Comparison of ENCODE assay signal across 23 mouse cellular contexts in genomic region chr8:95424682-95425081, GRCm38 (mm10). TPM values are rescaled to one million over a fixed set of nuclear protein-coding genes. Genes with fewer than 3 reads are reported as not detected.
DNase-seq lines count a peak whose midpoint lies in the region; ATAC-seq and TF ChIP-seq lines count a peak whose summit lies in the region.
"Had no signal": no experiment of that assay in that cellular context is flagged by ENCODE, and none has a peak within 500 bp of the region (broad histone marks: within the 10 kb centered on the region; RNA-seq: fewer than 3 reads in every experiment).

No protein-coding gene starts in this region.

- H3K9me3 ChIP-seq in heart, embryonic 10.5 days: no peaks in the 10 kb centered on the region
- no peaks in the 10 kb centered on the region for H3K9me3 ChIP-seq in liver, embryonic 13.5 days (replicated peaks)
- H3K9me3 ChIP-seq in stomach, embryonic 15.5 days: no peaks in the 10 kb centered on the region
- H3K9me3 ChIP-seq: embryonic facial prominence, embryonic 13.5 days; kidney, embryonic 15.5 days; limb, embryonic 13.5 days; midbrain, embryonic 12.5 days; neural tube, embryonic 13.5 days had no signal

- H3K9ac ChIP-seq in liver, adult 2 months (ENCODE audit: low read depth, low read length): 0 out of 2 replicates have a peak overlapping the region, but pooled peaks have one; percentile 47
- no peak overlapping the region for H3K9ac ChIP-seq in liver, embryonic 13.5 days
- H3K9ac ChIP-seq in stomach, embryonic 15.5 days: no peak overlapping the region
- H3K9ac ChIP-seq: embryonic facial prominence, embryonic 13.5 days; hindbrain, embryonic 14.5 days; kidney, embryonic 15.5 days; limb, embryonic 13.5 days; midbrain, embryonic 12.5 days; neural tube, embryonic 13.5 days had no signal

- TF ChIP-seq POLR2A in liver, adult 2 months (IDR thresholded peaks at IDR 0.05; ENCODE audit: extremely low read depth, insufficient read depth, low read length): no peak

- no peak for DNase-seq in heart, embryonic 10.5 days (ENCODE audit: low spot score)
- no peak for DNase-seq in heart, adult 18-20 months
- DNase-seq in liver, adult 2 months (ENCODE audit: extremely low read depth, low read depth, low spot score): peak; percentile 97
- no peak for DNase-seq in liver
- DNase-seq in liver, embryonic 13.5 days: no peak
- DNase-seq in layer of hippocampus, postnatal 25 days (ENCODE audit: extremely low spot score in 1 of 2, low spot score in 1 of 2): no peak
- no peak for DNase-seq in left cerebral cortex, adult 18-20 months (ENCODE audit: low spot score in 2 of 2)
- DNase-seq: adrenal gland, postnatal 10 days; cerebellum, adult 9-10 months; gastrocnemius, postnatal 25 days; kidney, postnatal 4 days; thymus, adult 18-20 months had no signal

- H3K4me3 ChIP-seq in heart, embryonic 10.5 days: no peak overlapping the region
- no peak overlapping the region; the same call in 1 of the 2 replicates for H3K4me3 ChIP-seq in liver, adult 2 months (ENCODE audit: insufficient read depth, low read depth, low read length)
- no peak overlapping the region for H3K4me3 ChIP-seq in liver, embryonic 13.5 days (replicated peaks)
- H3K4me3 ChIP-seq in stomach, embryonic 15.5 days (replicated peaks): no peak overlapping the region
- H3K4me3 ChIP-seq: embryonic facial prominence, embryonic 13.5 days; kidney, embryonic 15.5 days; limb, embryonic 13.5 days; midbrain, embryonic 12.5 days; neural tube, embryonic 13.5 days had no signal

- H3K36me3 ChIP-seq in heart, embryonic 10.5 days: peaks cover 42% of the 10 kb centered on the region
- H3K36me3 ChIP-seq in liver, adult 2 months (ENCODE audit: control insufficient read depth, insufficient read depth, low read length): peaks cover 22% of the 10 kb centered on the region
- H3K36me3 ChIP-seq in liver, embryonic 13.5 days: peaks cover 30% of the 10 kb centered on the region
- peaks cover 20% of the 10 kb centered on the region for H3K36me3 ChIP-seq in stomach, embryonic 15.5 days

- TF ChIP-seq CTCF in liver, adult 2 months (IDR thresholded peaks at IDR 0.05; ENCODE audit: low read depth, low read length): no peak

- ATAC-seq in liver, embryonic 13.5 days (ENCODE audit: low read depth): peak; percentile 66
- no peak for ATAC-seq in stomach, embryonic 15.5 days (ENCODE audit: insufficient read depth, low FRiP score, low read depth)
- ATAC-seq: activated CD4-positive, CD25-positive, alpha-beta regulatory T cell, adult 4 months; CD4-positive, CD25-positive, alpha-beta regulatory T cell, adult 4 months; forebrain, embryonic 14.5 days had no signal

- 81% methylated on average over 7 of the region's 7 CpGs for WGBS in heart, embryonic 10.5 days
- WGBS in liver, adult 2 months: 21% methylated on average over 7 of the region's 7 CpGs
- WGBS in liver, embryonic 13.5 days (ENCODE audit: insufficient replicate concordance): 68% methylated on average over 7 of the region's 7 CpGs
- WGBS in stomach, embryonic 15.5 days: 76% methylated on average over 7 of the region's 7 CpGs

- peaks cover 20% of the 10 kb centered on the region; the same call in 1 of the 2 replicates for H3K79me2 ChIP-seq in liver, adult 2 months (ENCODE audit: control insufficient read depth, insufficient read depth, low read length)

- peaks cover 56% of the 10 kb centered on the region for H3K4me1 ChIP-seq in heart, embryonic 10.5 days
- peaks cover 57% of the 10 kb centered on the region for H3K4me1 ChIP-seq in liver, adult 2 months (ENCODE audit: control insufficient read depth, insufficient read depth, low read length)
- peaks cover 52% of the 10 kb centered on the region for H3K4me1 ChIP-seq in liver, embryonic 13.5 days (replicated peaks)
- peaks cover 34% of the 10 kb centered on the region for H3K4me1 ChIP-seq in stomach, embryonic 15.5 days

- H3K27me3 ChIP-seq in heart, embryonic 10.5 days (ENCODE audit: insufficient read depth, poor library complexity, severe bottlenecking): no peaks in the 10 kb centered on the region
- H3K27me3 ChIP-seq in liver, adult 2 months (ENCODE audit: control insufficient read depth, insufficient read depth, low read length): no peaks in the 10 kb centered on the region
- no peaks in the 10 kb centered on the region for H3K27me3 ChIP-seq in liver, embryonic 13.5 days
- H3K27me3 ChIP-seq in stomach, embryonic 15.5 days (replicated peaks): no peaks in the 10 kb centered on the region
- H3K27me3 ChIP-seq: embryonic facial prominence, embryonic 13.5 days; kidney, embryonic 15.5 days; limb, embryonic 13.5 days; midbrain, embryonic 12.5 days; neural tube, embryonic 13.5 days had no signal

- no peak overlapping the region for H3K4me2 ChIP-seq in liver, embryonic 13.5 days
- no peak overlapping the region for H3K4me2 ChIP-seq in stomach, embryonic 15.5 days
- H3K4me2 ChIP-seq: embryonic facial prominence, embryonic 13.5 days; hindbrain, embryonic 14.5 days; kidney, embryonic 15.5 days; limb, embryonic 13.5 days; midbrain, embryonic 12.5 days; neural tube, embryonic 13.5 days had no signal

- peak overlapping the region; percentile 64; the same call in 1 of the 2 replicates for H3K27ac ChIP-seq in heart, embryonic 10.5 days
- H3K27ac ChIP-seq in liver, adult 2 months (replicated peaks; ENCODE audit: insufficient read depth, low read depth, low read length): peak overlapping the region; percentile 99
- H3K27ac ChIP-seq in liver, embryonic 13.5 days: 0 out of 2 replicates have a peak overlapping the region, but pooled peaks have one; percentile 22
- H3K27ac ChIP-seq in stomach, embryonic 15.5 days: 0 out of 2 replicates have a peak overlapping the region, but pooled peaks have one; percentile 12
- H3K27ac ChIP-seq: embryonic facial prominence, embryonic 13.5 days; hindbrain, embryonic 14.5 days; kidney, embryonic 15.5 days; limb, embryonic 13.5 days; macrophage; midbrain, embryonic 12.5 days; neural tube, embryonic 13.5 days had no signal

RNA-seq across cellular contexts. Expression of gene Cfap20, which starts 10.0 kb away (rescaled TPM):
- 126 and 129 TPM in 2 replicates for polyA plus RNA-seq in heart, embryonic 10.5 days (2016; fragmentation: Nextera tagmentation; extraction: Ambion mirVana)
- total RNA-seq in heart, adult 18-20 months (2021): 10 to 100 TPM; 17.5 to 25.3 TPM
- 39.6 and 47.1 TPM in 2 replicates for total RNA-seq in liver, adult 2 months (2014; rRNA removed)
- 27.0 and 37.5 TPM in 2 replicates for polyA plus RNA-seq in liver, adult 2 months (2012; rRNA removed)
- 41.2 TPM in 2 replicates for polyA plus RNA-seq in liver, embryonic 13.5 days (2015; fragmentation: Nextera tagmentation; extraction: Ambion mirVana)
- polyA plus RNA-seq in stomach, embryonic 15.5 days (2015; fragmentation: Nextera tagmentation; extraction: Ambion mirVana): 134 and 140 TPM in 2 replicates
- total RNA-seq in layer of hippocampus, postnatal 25 days (2021): 10 to 100 TPM; 57.6 to 63.5 TPM
- total RNA-seq in left cerebral cortex, adult 18-20 months (2021): 10 to 100 TPM; 58.8 to 60.7 TPM

Comparison
In these comparisons a context has a peak if more than half of its experiments do, and no peak if none do; other contexts are left out.
1. H3K27ac ChIP-seq: peak in every context shown above with its lines; median percentile 99 in liver, adult 2 months; 64 in heart, embryonic 10.5 days; 22 in liver, embryonic 13.5 days; 12 in stomach, embryonic 15.5 days.